Mouse (Mus musculus) E14TG2a.4 (cell line): ENCODE data around the gene Trmt11.

Experiments
- CTCF ChIP-seq: conservative IDR thresholded peaks from 2 replicates; pipeline ENCODE4 v1.5.1; 2014; ENCODE audit warnings: low read length
- NANOG ChIP-seq: IDR thresholded peaks from 2 replicates; pipeline ENCODE4 v1.6.1; 2014; ENCODE audit warnings: borderline replicate concordance, low read length, mixed read lengths

GRCm38 (mm10) chr10:30516771-30517170, 83.8 kb downstream of the Trmt11 start:
- no peak for TF ChIP-seq CTCF
- TF ChIP-seq NANOG, result no peak
